Mouse (Mus musculus) lung, embryonic 16.5 days (tissue): ENCODE data around the gene Nhp2. TPM values are rescaled to one million over a fixed set of nuclear protein-coding genes. Genes with fewer than 3 reads are reported as not detected.

Experiments used
- polyA plus RNA-seq: library from polyadenylated mRNA; unstranded; fragments of >200 nt; fragmentation: Nextera tagmentation; extraction: Ambion mirVana; gene quantifications from 2 replicates; pipeline ENCODE4 v1.2.1, GENCODE M21; 2015

Nhp2 gene
- polyA plus RNA-seq, 1 experiment from 2014 or later: 116 TPM

Other genes with a start within 250 kb of the Nhp2 start
- 17.6 and 18.9 TPM in 2 replicates for gene Phykpl, start 35.0 kb upstream of the Nhp2 start, polyA plus RNA-seq
- 317 and 349 TPM in 2 replicates for gene Hnrnpab, start 12.9 kb upstream of the Nhp2 start, polyA plus RNA-seq
- 41.1 and 41.8 TPM in 2 replicates for gene Rmnd5b, start 16.2 kb downstream of the Nhp2 start, polyA plus RNA-seq
- 43.4 and 43.5 TPM in 2 replicates for gene N4bp3, start 31.1 kb downstream of the Nhp2 start, polyA plus RNA-seq
- 4.0 and 4.5 TPM in 2 replicates for gene D930048N14Rik, start 31.2 kb downstream of the Nhp2 start, polyA plus RNA-seq
- gene 0610009B22Rik, start 69.1 kb downstream of the Nhp2 start, polyA plus RNA-seq: 103 and 104 TPM in 2 replicates
- 12.4 and 13.1 TPM in 2 replicates for gene Sec24a, start 143.9 kb downstream of the Nhp2 start, polyA plus RNA-seq
- 110 TPM in 2 replicates for gene Sar1b, start 144.0 kb downstream of the Nhp2 start, polyA plus RNA-seq
- gene Jade2, start 237.9 kb downstream of the Nhp2 start, polyA plus RNA-seq: 2.8 and 2.9 TPM in 2 replicates